Mouse (Mus musculus) G1E (cell line): ENCODE data around the gene Eddm3b.

ENCODE experiments used
- CTCF ChIP-seq: IDR thresholded peaks from 2 replicates; pipeline ENCODE4 v1.5.1; 2012; ENCODE audit warnings: low read depth, low read length, inconsistent platforms, mixed read lengths
- GATA1 ChIP-seq: IDR thresholded peaks from 2 replicates; pipeline ENCODE4 v1.6.1; 2012; ENCODE audit warnings: borderline replicate concordance, low read length, inconsistent platforms, mixed read lengths
- GATA2 ChIP-seq: IDR thresholded peaks from 2 replicates; pipeline ENCODE4 v1.6.1; 2012; ENCODE audit warnings: low read depth, low read length, inconsistent platforms, borderline replicate concordance
- POLR2AphosphoS5 ChIP-seq: IDR thresholded peaks from 2 replicates; pipeline ENCODE4 v1.6.1; 2012; ENCODE audit warnings: low read depth, low read length, inconsistent platforms; ENCODE audit not compliant: insufficient replicate concordance
- TAL1 ChIP-seq: conservative IDR thresholded peaks from 2 replicates; pipeline ENCODE4 v1.6.1; 2012; ENCODE audit warnings: low read depth, low read length, inconsistent platforms, mixed read lengths

DNA sequence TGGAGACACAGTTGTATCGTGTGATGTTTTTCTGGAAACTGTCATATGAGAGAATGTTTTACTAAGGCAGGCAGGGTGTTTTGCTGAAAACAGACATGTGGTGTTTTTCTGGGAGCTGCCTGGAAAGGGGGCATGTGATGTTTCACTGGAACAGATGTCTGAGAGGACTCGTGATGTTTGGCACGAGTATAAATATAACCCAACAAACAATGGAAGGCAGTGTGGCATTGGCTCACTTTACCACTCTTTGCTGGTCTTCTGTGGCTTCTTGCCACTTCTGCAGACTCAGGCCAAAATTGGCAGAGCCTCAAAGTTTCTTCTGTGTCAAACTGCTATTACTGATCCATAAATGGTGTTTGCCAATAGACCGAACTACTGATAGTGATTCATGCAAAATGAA is 29.1 kb downstream of the Eddm3b start:
- no peak for TF ChIP-seq CTCF
- no peak for TF ChIP-seq GATA1
- TF ChIP-seq TAL1, result no peak
- no peak for TF ChIP-seq GATA2
- TF ChIP-seq POLR2AphosphoS5, result no peak
